Mouse (Mus musculus): ENCODE results near the gene Cyp24a1.

DNA sequence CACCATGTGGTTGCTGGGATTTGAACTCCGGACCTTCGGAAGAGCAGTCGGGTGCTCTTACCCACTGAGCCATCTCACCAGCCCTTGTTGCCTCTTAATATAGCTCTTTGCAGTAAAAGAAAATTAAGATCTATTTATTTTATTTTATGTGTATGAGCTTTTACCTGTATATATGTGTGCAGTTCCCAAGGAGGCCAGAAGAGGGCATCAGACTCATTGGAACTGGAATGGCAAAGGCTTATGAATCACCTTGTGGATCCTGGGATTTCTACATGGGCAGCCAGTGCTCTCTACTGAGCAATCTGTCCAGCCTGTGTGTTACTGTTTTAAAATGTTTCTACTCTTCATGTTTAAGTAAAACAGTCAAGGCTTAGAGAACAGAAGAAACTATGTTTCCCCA lies 54.4 kb downstream of the Cyp24a1 start:
- TF ChIP-seq CTCF (IDR thresholded peaks at IDR 0.05; ENCODE audit: low read depth, low read length) (peak; percentile 37; the same call in 1 of the 2 replicates), POLR2A (IDR thresholded peaks at IDR 0.05; ENCODE audit: extremely low read depth, insufficient read depth, low read length) (no peak)
